Mouse (Mus musculus): ENCODE results near the gene Thsd4. TPM values are rescaled to one million over a fixed set of nuclear protein-coding genes. Genes with fewer than 3 reads are reported as not detected.
"Not testable (repeated sequence)": the region's sequence is repeated elsewhere in the genome, so short reads cannot be mapped to it uniquely, and the experiment has no call there.

Thsd4 gene
- polyA plus RNA-seq, 1 experiment from 2014 or later, result 8.7 TPM

DNA sequence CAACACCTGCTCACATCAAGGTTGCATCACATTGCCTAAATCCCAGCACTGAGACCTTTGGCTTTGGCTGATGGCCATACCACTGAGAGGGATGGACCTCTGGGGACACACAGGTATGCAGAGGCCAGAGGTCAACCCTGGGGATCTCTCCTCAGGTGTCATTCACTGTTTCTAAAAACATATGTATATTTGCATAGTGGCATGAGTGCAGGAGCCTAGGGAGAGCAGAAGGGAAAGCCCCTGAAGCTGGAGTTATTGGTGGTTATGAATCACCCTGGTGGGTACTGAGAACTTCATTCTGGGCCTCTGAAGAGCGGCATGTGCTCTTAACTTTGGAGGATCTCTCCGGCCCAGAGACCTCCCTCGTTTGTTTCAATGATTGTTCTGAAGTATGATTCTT lies 235.5 kb downstream of the Thsd4 start:
- Histone ChIP-seq H3K4me3 (no peak overlapping the region), H3K9me3 (no peaks in the 10 kb centered on the region), H3K4me2 (no peak overlapping the region), H3K9ac (no peak overlapping the region), H3K27me3 (no peaks in the 10 kb centered on the region), H3K27ac (replicated peaks) (no peak overlapping the region), H3K4me1 (replicated peaks) (peaks cover 24% of the 10 kb centered on the region), H3K36me3 (no peaks in the 10 kb centered on the region)
- ATAC-seq (ENCODE audit: low read depth), result no peak
- whole genome bisulfite sequencing, result 95% methylated on average over 3 of the region's 3 CpGs

DNA sequence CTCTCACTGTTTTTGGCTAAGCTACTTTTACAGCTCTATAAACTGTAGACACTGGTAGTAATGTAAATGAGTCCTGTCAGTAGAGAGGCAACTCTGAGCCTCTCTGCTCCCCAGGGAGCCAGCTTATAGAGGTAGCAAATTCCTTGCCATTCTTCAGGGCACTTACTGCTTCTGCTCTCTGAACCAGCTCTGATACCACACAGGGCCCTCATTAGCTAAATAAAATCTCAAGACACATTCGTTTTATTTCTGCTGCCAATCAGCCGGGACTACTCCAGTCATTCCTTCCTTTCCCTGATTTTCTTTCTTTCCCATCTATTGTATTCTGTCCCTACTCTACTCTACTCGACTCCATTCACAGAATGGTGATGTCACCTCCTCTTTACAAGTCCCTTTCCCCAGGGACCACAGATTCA lies 236.8 kb downstream of the Thsd4 start:
- Histone ChIP-seq H3K27ac (replicated peaks) (peak overlapping the region; percentile 13; the same call in 1 of the 2 replicates), H3K4me3 (no peak overlapping the region), H3K9me3 (no peaks in the 10 kb centered on the region), H3K27me3 (no peaks in the 10 kb centered on the region), H3K9ac (no peak overlapping the region), H3K4me2 (no peak overlapping the region), H3K4me1 (replicated peaks) (peaks cover 31% of the 10 kb centered on the region), H3K36me3 (no peaks in the 10 kb centered on the region)
- ATAC-seq (ENCODE audit: low read depth), result no peak; the same call in 1 of the 2 replicates
- 9% methylated on average over 3 of the region's 3 CpGs for WGBS

DNA sequence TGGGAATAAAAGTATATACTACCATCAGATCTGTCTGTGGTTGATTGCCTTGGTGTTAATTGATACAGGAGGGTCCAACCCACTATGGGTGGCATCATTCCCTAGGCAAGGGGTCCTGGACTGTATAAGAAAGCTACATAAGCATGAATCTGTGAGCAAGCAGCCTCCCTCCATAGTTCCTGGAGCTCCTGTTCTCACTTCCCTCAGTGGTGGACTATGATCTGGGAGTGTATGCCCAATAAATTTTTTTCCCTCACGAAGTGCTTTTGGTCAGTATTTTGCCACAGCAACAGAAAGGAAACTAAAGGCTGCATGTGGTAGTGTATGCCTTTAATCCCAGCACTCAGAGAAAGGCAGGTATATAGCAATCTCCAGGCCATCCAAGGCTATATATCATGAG lies 237.5 kb downstream of the Thsd4 start:
- H3K9ac ChIP-seq, result no peak overlapping the region
- H3K27ac ChIP-seq (replicated peaks), result 0 out of 2 replicates have a peak overlapping the region, but pooled peaks have one; percentile 13
- no peaks in the 10 kb centered on the region for H3K9me3 ChIP-seq
- ATAC-seq (ENCODE audit: low read depth), result no peak
- no peak overlapping the region for H3K4me2 ChIP-seq
- H3K4me3 ChIP-seq, result no peak overlapping the region
- H3K27me3 ChIP-seq, result no peaks in the 10 kb centered on the region
- H3K36me3 ChIP-seq, result no peaks in the 10 kb centered on the region
- 93% methylated on average over 1 of the region's 1 CpGs for WGBS
- H3K4me1 ChIP-seq (replicated peaks), result peaks cover 34% of the 10 kb centered on the region

DNA sequence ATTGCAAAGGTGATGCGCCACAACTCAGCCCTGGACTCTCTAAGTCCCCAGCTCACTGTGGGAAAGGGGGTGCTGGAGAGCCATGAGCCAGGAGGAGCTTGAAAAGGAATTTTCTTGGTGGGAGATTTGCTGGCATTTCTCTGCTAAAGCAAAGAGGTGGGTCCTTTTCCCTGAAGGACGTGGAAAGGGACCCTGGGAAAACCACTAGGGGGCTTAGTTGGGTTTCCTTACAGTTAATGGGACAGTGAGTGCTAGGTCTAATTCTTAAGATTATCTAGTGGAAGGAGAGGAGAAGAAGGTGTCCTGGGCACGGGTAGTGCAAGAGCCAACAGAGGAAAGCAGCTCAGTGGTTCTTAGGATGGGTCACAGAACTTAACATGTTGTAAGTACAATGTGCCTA lies 238.3 kb downstream of the Thsd4 start:
- H3K9me3 ChIP-seq, result no peaks in the 10 kb centered on the region
- no peak overlapping the region for H3K4me3 ChIP-seq
- H3K27ac ChIP-seq (replicated peaks), result no peak overlapping the region
- H3K9ac ChIP-seq, result no peak overlapping the region
- no peak for ATAC-seq (ENCODE audit: low read depth)
- 78% methylated on average over 3 of the region's 3 CpGs for WGBS
- no peaks in the 10 kb centered on the region for H3K36me3 ChIP-seq
- no peaks in the 10 kb centered on the region; the same call in 1 of the 2 replicates for H3K27me3 ChIP-seq
- no peak overlapping the region for H3K4me2 ChIP-seq
- H3K4me1 ChIP-seq (replicated peaks), result peaks cover 34% of the 10 kb centered on the region

DNA sequence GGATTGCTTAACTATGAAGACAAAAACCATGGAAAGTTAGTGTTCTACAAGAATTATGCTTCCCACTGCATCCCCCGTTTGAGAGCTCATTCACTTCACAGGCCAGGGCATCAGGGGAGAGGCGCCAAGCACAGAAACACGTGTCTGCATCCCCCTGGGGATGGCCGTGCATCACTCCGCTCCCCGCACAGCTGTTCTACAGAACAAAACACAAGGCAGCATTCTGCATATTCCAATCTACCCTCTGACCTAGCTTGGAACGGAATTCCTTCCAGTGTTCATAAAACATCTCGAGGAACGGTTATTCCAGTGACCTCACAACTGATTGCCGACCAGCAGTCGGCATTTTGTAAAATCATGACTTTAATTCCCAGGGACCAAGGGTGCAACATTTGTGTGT lies 240.6 kb downstream of the Thsd4 start:
- Histone ChIP-seq H3K9ac (no peak overlapping the region), H3K4me2 (peak overlapping the region; percentile 15), H3K27ac (replicated peaks) (no peak overlapping the region), H3K9me3 (no peaks in the 10 kb centered on the region), H3K4me1 (replicated peaks) (peaks cover 38% of the 10 kb centered on the region), H3K4me3 (no peak overlapping the region), H3K36me3 (no peaks in the 10 kb centered on the region), H3K27me3 (no peaks in the 10 kb centered on the region; the same call in 1 of the 2 replicates)
- 18% methylated on average over 11 of the region's 11 CpGs for WGBS
- no peak for ATAC-seq (ENCODE audit: low read depth)

DNA sequence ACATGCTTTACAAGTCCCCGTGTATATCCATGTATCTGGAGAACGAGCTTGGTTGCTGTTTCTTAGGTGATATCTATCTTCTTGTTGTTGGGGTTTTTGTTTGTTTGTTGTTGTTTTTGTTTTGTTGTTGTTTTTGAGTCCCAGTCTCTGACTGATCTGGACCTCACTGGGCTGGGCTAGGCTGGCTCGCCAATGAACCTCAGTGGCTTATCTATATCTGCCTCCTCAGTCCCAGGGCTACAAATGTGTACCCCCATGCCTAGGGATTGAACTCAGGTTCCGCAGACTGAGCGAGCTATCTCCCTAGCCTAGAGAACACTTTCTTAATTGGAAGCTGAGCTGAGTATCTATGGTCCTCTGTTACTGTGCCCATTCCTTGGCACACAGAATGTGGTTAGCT lies 241.1 kb downstream of the Thsd4 start:
- 94% methylated on average over 5 of the region's 5 CpGs for WGBS
- Histone ChIP-seq H3K4me3 (no peak overlapping the region), H3K9ac (no peak overlapping the region), H3K36me3 (no peaks in the 10 kb centered on the region), H3K27me3 (no peaks in the 10 kb centered on the region; the same call in 1 of the 2 replicates), H3K4me2 (no peak overlapping the region), H3K4me1 (replicated peaks) (peaks cover 40% of the 10 kb centered on the region), H3K9me3 (no peaks in the 10 kb centered on the region), H3K27ac (replicated peaks) (no peak overlapping the region)
- ATAC-seq (ENCODE audit: low read depth), result no peak

DNA sequence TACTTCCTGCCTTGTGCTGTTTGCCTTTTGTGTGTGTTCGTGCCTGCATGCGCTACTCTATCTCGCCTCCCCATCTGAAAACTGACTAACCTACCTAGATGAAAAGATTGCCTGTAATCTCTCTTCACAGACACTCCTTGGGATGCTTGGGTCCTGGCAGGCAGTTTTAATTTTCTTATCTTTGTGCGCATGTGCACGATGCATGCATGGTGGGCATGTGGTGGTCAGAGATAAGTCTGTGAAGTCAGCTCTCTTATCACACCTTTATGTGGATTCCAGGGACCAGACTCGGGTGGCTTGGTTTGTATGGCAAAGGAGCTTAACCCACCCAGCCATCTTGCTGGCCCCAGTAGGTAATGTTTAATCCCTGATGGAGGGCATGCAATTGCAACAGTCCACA lies 242.3 kb downstream of the Thsd4 start:
- Histone ChIP-seq H3K9me3 (no peaks in the 10 kb centered on the region), H3K4me2 (no peak overlapping the region), H3K27ac (replicated peaks) (no peak overlapping the region), H3K9ac (no peak overlapping the region), H3K36me3 (no peaks in the 10 kb centered on the region), H3K4me1 (replicated peaks) (peaks cover 40% of the 10 kb centered on the region), H3K27me3 (no peaks in the 10 kb centered on the region; the same call in 1 of the 2 replicates), H3K4me3 (no peak overlapping the region)
- ATAC-seq (ENCODE audit: low read depth), result no peak
- WGBS, result 81% methylated on average over 6 of the region's 6 CpGs

GRCm38 (mm10) chr9:60276351-60276750 lies 245.5 kb downstream of the Thsd4 start:
- H3K4me3 ChIP-seq, result no peak overlapping the region
- H3K9me3 ChIP-seq, result no peaks in the 10 kb centered on the region
- peaks cover 37% of the 10 kb centered on the region for H3K4me1 ChIP-seq (replicated peaks)
- WGBS, result 18% methylated on average over 5 of the region's 5 CpGs
- no peak overlapping the region for H3K9ac ChIP-seq
- peak overlapping the region; percentile 57 for H3K27ac ChIP-seq (replicated peaks)
- no peak overlapping the region for H3K4me2 ChIP-seq
- no peaks in the 10 kb centered on the region; the same call in 1 of the 2 replicates for H3K27me3 ChIP-seq
- ATAC-seq (ENCODE audit: low read depth), result no peak
- H3K36me3 ChIP-seq, result no peaks in the 10 kb centered on the region

DNA sequence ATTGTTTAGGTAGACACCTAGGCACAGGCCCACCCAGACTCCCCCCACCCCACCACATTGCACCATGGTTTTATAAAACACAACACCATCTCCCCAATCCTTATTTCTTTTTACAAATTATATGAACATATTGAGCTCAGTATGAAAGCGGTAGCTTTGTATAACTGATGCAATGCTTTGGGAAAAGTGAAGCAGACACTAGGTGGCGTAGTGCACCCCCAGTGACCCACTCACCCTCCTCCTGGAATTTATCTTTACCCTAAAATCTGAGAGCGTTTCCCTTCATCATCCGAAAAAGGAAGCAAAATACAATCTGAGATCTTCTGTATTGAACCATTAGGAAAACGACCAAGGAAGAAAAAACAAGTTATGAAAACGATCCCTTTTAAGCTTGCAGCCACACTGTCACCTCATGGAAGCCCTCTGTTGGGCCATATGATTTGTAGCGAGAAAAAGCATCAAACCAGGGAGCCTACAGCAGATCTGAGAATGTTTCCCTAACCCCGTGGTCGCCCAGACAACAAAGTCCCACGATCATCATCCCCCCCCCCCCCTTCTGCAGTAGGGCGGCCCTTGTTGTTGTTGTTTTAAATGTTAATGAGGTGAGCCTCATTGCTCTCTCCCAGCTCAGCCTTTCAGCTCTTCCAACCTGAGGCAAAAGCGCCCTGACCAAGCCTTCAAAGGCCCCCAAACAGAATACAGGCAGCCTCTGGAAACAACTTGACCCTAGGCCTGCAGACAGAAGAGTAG lies 246.3 kb downstream of the Thsd4 start:
- Histone ChIP-seq H3K9me3 (no peaks in the 10 kb centered on the region), H3K36me3 (no peaks in the 10 kb centered on the region), H3K4me2 (no peak overlapping the region; the same call in 1 of the 2 replicates), H3K4me1 (replicated peaks) (peaks cover 31% of the 10 kb centered on the region), H3K27me3 (no peaks in the 10 kb centered on the region; the same call in 1 of the 2 replicates), H3K4me3 (no peak overlapping the region), H3K27ac (replicated peaks) (peak overlapping the region; percentile 57), H3K9ac (no peak overlapping the region)
- peak; percentile 64 for ATAC-seq (ENCODE audit: low read depth)
- WGBS, result 3% methylated on average over 12 of the region's 12 CpGs

- WGBS, result 83% methylated on average over 4 of the region's 4 CpGs
- H3K9ac ChIP-seq, result no peak overlapping the region
- ATAC-seq (ENCODE audit: low read depth), result no peak
Measured at GRCm38 (mm10) chr9:60274503-60274902, 247.3 kb downstream of the Thsd4 start.

DNA sequence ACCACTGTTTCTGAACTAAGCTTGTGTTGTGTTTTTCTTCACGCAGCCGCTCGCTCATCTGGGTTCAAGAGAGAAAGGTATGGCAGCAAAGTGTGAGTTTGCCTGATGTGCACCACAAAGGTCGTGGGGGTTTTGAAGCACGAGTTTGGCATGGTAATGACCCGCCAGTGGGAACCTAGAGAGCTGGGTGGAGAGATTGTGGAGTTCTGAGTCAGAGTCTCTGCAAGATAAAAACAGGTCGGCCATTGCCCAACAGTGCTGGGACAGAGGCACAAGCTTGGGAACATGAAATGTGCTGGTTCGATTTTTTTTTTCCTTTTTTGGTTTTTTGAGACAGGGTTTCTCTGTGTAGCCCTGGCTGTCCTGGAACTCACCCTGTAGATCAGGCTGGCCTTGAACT lies 249.5 kb downstream of the Thsd4 start:
- 88% methylated on average over 8 of the region's 8 CpGs for WGBS
- H3K4me1 ChIP-seq (replicated peaks), result peaks cover 36% of the 10 kb centered on the region
- not testable (repeated sequence) for H3K9ac ChIP-seq; H3K27me3 ChIP-seq; H3K4me2 ChIP-seq; H3K36me3 ChIP-seq; H3K4me3 ChIP-seq; ATAC-seq (ENCODE audit: low read depth); H3K27ac ChIP-seq (replicated peaks); H3K9me3 ChIP-seq

More at GRCm38 (mm10) chr9:60274503-60274902, 247.3 kb downstream of the Thsd4 start:
- no peak overlapping the region for H3K4me3 ChIP-seq
- no peak overlapping the region for H3K4me2 ChIP-seq
- no peaks in the 10 kb centered on the region; the same call in 1 of the 2 replicates for H3K27me3 ChIP-seq
- H3K36me3 ChIP-seq, result no peaks in the 10 kb centered on the region
- no peaks in the 10 kb centered on the region for H3K9me3 ChIP-seq
- no peak overlapping the region for H3K27ac ChIP-seq (replicated peaks)
- peaks cover 27% of the 10 kb centered on the region for H3K4me1 ChIP-seq (replicated peaks)

GRCm38 (mm10) chr9:60271940-60272339 lies 249.9 kb downstream of the Thsd4 start:
- peaks cover 37% of the 10 kb centered on the region for H3K4me1 ChIP-seq (replicated peaks)
- 87% methylated on average over 2 of the region's 2 CpGs for WGBS
- H3K9ac ChIP-seq, result no peak overlapping the region
- no peak overlapping the region for H3K4me3 ChIP-seq
- no peaks in the 10 kb centered on the region for H3K36me3 ChIP-seq
- no peaks in the 10 kb centered on the region for H3K9me3 ChIP-seq
- no peaks in the 10 kb centered on the region for H3K27me3 ChIP-seq
- ATAC-seq (ENCODE audit: low read depth), result no peak
- no peak overlapping the region for H3K4me2 ChIP-seq
- no peak overlapping the region for H3K27ac ChIP-seq (replicated peaks)

- no peak overlapping the region for H3K4me3 ChIP-seq
- H3K9ac ChIP-seq, result no peak overlapping the region
- no peak overlapping the region for H3K4me2 ChIP-seq
- H3K27me3 ChIP-seq, result no peaks in the 10 kb centered on the region
- H3K9me3 ChIP-seq, result no peaks in the 10 kb centered on the region
- no peak overlapping the region for H3K27ac ChIP-seq (replicated peaks)
- peaks cover 37% of the 10 kb centered on the region for H3K4me1 ChIP-seq (replicated peaks)
- 91% methylated on average over 5 of the region's 5 CpGs for WGBS
- no peaks in the 10 kb centered on the region for H3K36me3 ChIP-seq
- no peak for ATAC-seq (ENCODE audit: low read depth)
Measured at GRCm38 (mm10) chr9:60269807-60270206, 252.0 kb downstream of the Thsd4 start.
